Mouse (Mus musculus): ENCODE measurements around the gene Gm36864. TPM values are rescaled to one million over a fixed set of nuclear protein-coding genes. Genes with fewer than 3 reads are reported as not detected.

Gm36864 gene
- polyA plus RNA-seq, 1 experiment: not detected

GRCm38 (mm10) chr7:44262791-44263643, 27.0 kb downstream of the Gm36864 start:
- peaks cover 37% of the 10 kb centered on the region for H3K27me3 ChIP-seq (ENCODE audit: control insufficient read depth, insufficient read depth, insufficient read length)
- H3ac ChIP-seq (ENCODE audit: control insufficient read depth, insufficient read length): no peak overlapping the region
- no peak overlapping the region for H3K4me3 ChIP-seq
- H3K79me2 ChIP-seq (ENCODE audit: control insufficient read depth, insufficient read depth): no peaks in the 10 kb centered on the region
- no peak overlapping the region for H3K4me2 ChIP-seq (ENCODE audit: low read depth)
- TF ChIP-seq REST (IDR thresholded peaks at IDR 0.05; ENCODE audit: insufficient read depth, insufficient read length) (no peak), POLR2AphosphoS2 (IDR thresholded peaks at IDR 0.05; ENCODE audit: insufficient read length, low read depth) (no peak), TCF12 (IDR thresholded peaks at IDR 0.05; ENCODE audit: insufficient read depth, poor library complexity, severe bottlenecking) (no peak), USF1 (IDR thresholded peaks at IDR 0.05; ENCODE audit: low read depth) (no peak), SRF (IDR thresholded peaks at IDR 0.05; ENCODE audit: control insufficient read depth, insufficient read length, low read depth) (no peak), MAX (IDR thresholded peaks at IDR 0.05; ENCODE audit: low read depth) (no peak), MYOG (IDR thresholded peaks at IDR 0.05; ENCODE audit: control insufficient read depth in 1 of 3, insufficient read depth in 1 of 3, insufficient read length in 2 of 3, low read depth in 2 of 3) (no peak), MYOD1 (IDR thresholded peaks at IDR 0.05; ENCODE audit: control insufficient read depth in 1 of 3, insufficient read length in 2 of 3, low read depth in 2 of 3) (no peak), CEBPB (IDR thresholded peaks at IDR 0.05; ENCODE audit: insufficient read depth, poor library complexity, severe bottlenecking) (no peak), E2F4 (IDR thresholded peaks at IDR 0.05; ENCODE audit: insufficient read depth) (no peak)
- no peaks in the 10 kb centered on the region for H3K36me3 ChIP-seq (ENCODE audit: control insufficient read depth, insufficient read depth)

DNA sequence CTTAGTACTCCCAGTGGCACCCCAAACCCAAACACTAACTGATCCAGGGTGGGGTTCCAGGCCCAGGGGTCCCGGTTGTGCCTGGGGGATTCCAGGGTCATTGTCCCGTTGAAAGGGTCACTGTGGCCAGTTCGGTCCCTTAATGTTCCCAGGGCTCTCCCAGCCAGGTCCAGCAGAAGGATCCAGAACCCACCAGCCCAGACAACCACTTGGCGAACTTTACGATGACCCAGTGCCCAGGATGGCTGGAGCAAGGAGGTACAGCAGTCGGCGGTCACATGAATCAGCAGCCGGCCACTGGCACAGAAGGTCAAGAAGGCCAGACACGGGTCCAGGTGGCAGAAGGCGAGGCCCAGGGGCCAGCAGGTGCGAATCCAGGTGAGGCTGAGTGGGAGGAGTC, 32.1 kb downstream of the Gm36864 start:
- peaks cover 53% of the 10 kb centered on the region for H3K27me3 ChIP-seq (ENCODE audit: control insufficient read depth, insufficient read depth, insufficient read length)
- no peak overlapping the region for H3K4me2 ChIP-seq (ENCODE audit: low read depth)
- H3K79me2 ChIP-seq (ENCODE audit: control insufficient read depth, insufficient read depth): no peaks in the 10 kb centered on the region
- TF ChIP-seq MYOG (IDR thresholded peaks at IDR 0.05; ENCODE audit: control insufficient read depth in 1 of 3, insufficient read depth in 1 of 3, insufficient read length in 2 of 3, low read depth in 2 of 3) (no peak), USF1 (IDR thresholded peaks at IDR 0.05; ENCODE audit: low read depth) (no peak), TCF12 (IDR thresholded peaks at IDR 0.05; ENCODE audit: insufficient read depth, poor library complexity, severe bottlenecking) (no peak), REST (IDR thresholded peaks at IDR 0.05; ENCODE audit: insufficient read depth, insufficient read length) (no peak), SRF (IDR thresholded peaks at IDR 0.05; ENCODE audit: control insufficient read depth, insufficient read length, low read depth) (no peak), POLR2AphosphoS2 (IDR thresholded peaks at IDR 0.05; ENCODE audit: insufficient read length, low read depth) (no peak), MAX (IDR thresholded peaks at IDR 0.05; ENCODE audit: low read depth) (no peak), TCF3 (IDR thresholded peaks at IDR 0.05; ENCODE audit: insufficient read length, low read depth) (no peak), E2F4 (IDR thresholded peaks at IDR 0.05; ENCODE audit: insufficient read depth) (no peak), CEBPB (IDR thresholded peaks at IDR 0.05; ENCODE audit: insufficient read depth, poor library complexity, severe bottlenecking) (no peak), POLR2A (IDR thresholded peaks at IDR 0.05; ENCODE audit: insufficient read length, low read depth) (no peak), MYOD1 (IDR thresholded peaks at IDR 0.05; ENCODE audit: control insufficient read depth in 1 of 3, insufficient read length in 2 of 3, low read depth in 2 of 3) (no peak)
- no peaks in the 10 kb centered on the region for H3K36me3 ChIP-seq (ENCODE audit: control insufficient read depth, insufficient read depth)
- H3ac ChIP-seq (ENCODE audit: control insufficient read depth, insufficient read length): no peak overlapping the region
- H3K4me3 ChIP-seq: no peak overlapping the region

GRCm38 (mm10) chr7:44269397-44269796, 33.4 kb downstream of the Gm36864 start:
- H3K36me3 ChIP-seq (ENCODE audit: control insufficient read depth, insufficient read depth): no peaks in the 10 kb centered on the region
- H3K4me3 ChIP-seq: no peak overlapping the region
- H3K4me2 ChIP-seq (ENCODE audit: low read depth): no peak overlapping the region
- H3K79me2 ChIP-seq (ENCODE audit: control insufficient read depth, insufficient read depth): no peaks in the 10 kb centered on the region
- H3ac ChIP-seq (ENCODE audit: control insufficient read depth, insufficient read length): no peak overlapping the region
- H3K27me3 ChIP-seq (ENCODE audit: control insufficient read depth, insufficient read depth, insufficient read length): peaks cover 57% of the 10 kb centered on the region
- TF ChIP-seq SRF (IDR thresholded peaks at IDR 0.05; ENCODE audit: control insufficient read depth, insufficient read length, low read depth) (no peak), MYOG (IDR thresholded peaks at IDR 0.05; ENCODE audit: control insufficient read depth in 1 of 3, insufficient read depth in 1 of 3, insufficient read length in 2 of 3, low read depth in 2 of 3) (no peak), REST (IDR thresholded peaks at IDR 0.05; ENCODE audit: insufficient read depth, insufficient read length) (no peak), USF1 (IDR thresholded peaks at IDR 0.05; ENCODE audit: low read depth) (no peak)

DNA sequence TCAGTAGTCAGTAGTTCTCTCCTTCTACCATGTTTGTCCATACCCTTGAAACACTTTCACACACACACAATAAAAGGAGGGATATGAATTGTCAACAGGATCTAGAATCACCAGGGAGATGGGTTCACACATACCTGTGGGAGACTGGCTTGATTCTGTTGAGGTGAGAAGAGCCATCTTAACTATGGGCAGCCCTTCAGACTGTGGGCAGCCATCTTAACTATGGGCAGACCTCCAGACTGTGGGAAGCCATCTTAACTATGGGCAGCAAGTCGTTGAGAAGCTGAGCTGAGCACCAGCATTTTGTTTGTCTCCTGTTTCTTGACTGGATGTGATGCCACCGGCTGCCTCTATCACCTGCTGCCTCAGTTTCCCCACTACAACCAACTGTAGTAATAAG, 35.3 kb downstream of the Gm36864 start:
- no peaks in the 10 kb centered on the region for H3K36me3 ChIP-seq (ENCODE audit: control insufficient read depth, insufficient read depth)
- peaks cover 62% of the 10 kb centered on the region for H3K27me3 ChIP-seq (ENCODE audit: control insufficient read depth, insufficient read depth, insufficient read length)
- no peak overlapping the region for H3K4me2 ChIP-seq (ENCODE audit: low read depth)
- no peak overlapping the region for H3K4me3 ChIP-seq
- H3ac ChIP-seq (ENCODE audit: control insufficient read depth, insufficient read length): no peak overlapping the region
- no peaks in the 10 kb centered on the region for H3K79me2 ChIP-seq (ENCODE audit: control insufficient read depth, insufficient read depth)
- no peak for TF ChIP-seq CEBPB (IDR thresholded peaks at IDR 0.05; ENCODE audit: insufficient read depth, poor library complexity, severe bottlenecking)
- TF ChIP-seq MAX (IDR thresholded peaks at IDR 0.05; ENCODE audit: low read depth): no peak
- no peak for TF ChIP-seq MYOD1 (IDR thresholded peaks at IDR 0.05; ENCODE audit: control insufficient read depth in 1 of 3, insufficient read length in 2 of 3, low read depth in 2 of 3)
- TF ChIP-seq TCF12 (IDR thresholded peaks at IDR 0.05; ENCODE audit: insufficient read depth, poor library complexity, severe bottlenecking): no peak
- TF ChIP-seq SRF (IDR thresholded peaks at IDR 0.05; ENCODE audit: control insufficient read depth, insufficient read length, low read depth): no peak

DNA sequence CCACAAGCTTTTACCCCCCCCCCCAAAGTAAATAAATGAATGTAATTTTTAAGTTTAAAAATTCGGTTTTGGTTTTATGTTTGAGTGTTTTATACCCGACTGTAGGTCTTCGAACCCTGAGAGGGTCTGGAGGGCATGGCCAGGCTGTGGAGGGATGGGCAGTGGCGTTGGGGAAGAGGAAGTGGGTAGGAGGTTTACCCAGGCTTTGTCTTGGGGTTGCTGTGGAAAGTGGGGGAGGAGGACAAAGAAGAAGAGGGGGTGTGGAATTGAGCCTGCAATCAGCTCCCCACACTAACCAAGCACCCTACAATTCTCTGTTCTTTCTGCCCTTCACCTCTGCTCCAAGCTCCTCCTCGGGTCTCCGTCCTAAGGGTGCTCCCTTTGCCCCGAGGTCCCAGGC, 36.6 kb downstream of the Gm36864 start:
- Histone ChIP-seq H3K79me2 (ENCODE audit: control insufficient read depth, insufficient read depth) (no peaks in the 10 kb centered on the region), H3K4me2 (ENCODE audit: low read depth) (no peak overlapping the region), H3K27me3 (ENCODE audit: control insufficient read depth, insufficient read depth, insufficient read length) (peaks cover 61% of the 10 kb centered on the region), H3ac (ENCODE audit: control insufficient read depth, insufficient read length) (no peak overlapping the region), H3K36me3 (ENCODE audit: control insufficient read depth, insufficient read depth) (no peaks in the 10 kb centered on the region), H3K4me3 (no peak overlapping the region)
- TF ChIP-seq REST (IDR thresholded peaks at IDR 0.05; ENCODE audit: insufficient read depth, insufficient read length): no peak

Measured in myocyte (in vitro differentiated cells).